Mouse (Mus musculus): ENCODE results near the gene Slc43a3.

Gene Slc43a3

DNA sequence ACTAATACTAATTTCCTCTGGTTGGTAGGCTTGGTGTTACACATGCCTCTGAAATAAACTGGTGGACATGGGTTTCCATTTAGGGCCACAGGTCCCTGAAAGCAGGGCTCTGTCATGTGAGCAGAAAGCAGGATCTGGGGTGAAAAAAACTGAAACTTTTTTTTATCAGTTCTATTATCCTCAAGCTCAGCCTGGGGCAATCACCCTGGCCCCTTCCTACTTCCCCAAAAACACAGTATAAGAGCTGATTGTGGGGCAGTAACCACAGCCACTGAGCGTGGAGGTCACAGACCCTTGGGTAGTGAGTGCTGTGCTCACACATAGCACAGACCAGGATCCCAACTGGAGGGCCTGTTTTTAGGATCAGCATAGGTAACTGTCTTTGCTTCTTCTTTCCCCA lies 51.6 kb downstream of the Slc43a3 start, which contains the start of gene Prg3:
Gene Prg3 (plus strand): TSS at position 286 of the 400 bp plus-strand sequence.
- no peak for DNase-seq

GRCm38 (mm10) chr2:84996376-84996775 lies 60.0 kb downstream of the Slc43a3 start:
- DNase-seq = no peak

DNA sequence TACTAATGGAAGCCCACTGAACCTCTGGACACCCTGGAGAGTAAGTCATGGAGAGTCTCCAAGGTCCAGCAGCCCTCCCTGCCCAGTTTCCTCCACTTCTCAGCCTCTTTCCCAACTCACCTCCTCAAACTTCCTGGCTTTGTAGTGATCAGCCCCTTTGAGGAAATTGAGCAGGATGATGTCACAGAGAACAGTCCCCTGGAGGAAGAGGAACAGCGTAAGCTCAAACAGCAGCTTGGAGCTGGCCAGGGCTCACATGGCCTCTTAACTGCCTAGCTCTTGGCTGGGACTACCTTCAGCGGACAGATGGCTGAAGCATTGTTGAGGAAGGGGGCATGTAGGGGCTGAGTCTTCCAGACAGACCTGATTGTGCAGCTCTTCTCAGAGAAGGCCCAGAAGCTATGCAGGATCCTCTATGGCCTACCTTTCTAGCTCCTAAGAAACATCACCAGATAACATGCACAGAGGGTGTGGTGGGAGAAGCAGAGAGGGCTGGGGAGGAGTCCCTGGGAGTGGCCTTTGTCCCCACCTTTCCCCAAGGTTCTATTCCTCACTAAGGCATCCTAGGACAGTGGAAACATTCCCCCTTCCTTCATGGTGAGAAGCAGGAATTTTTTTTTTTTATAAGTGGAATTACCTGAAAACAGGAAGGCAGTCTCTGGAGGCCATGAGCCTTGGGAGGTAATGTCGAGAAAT lies 63.3 kb downstream of the Slc43a3 start:
- DNase-seq = no peak

DNA sequence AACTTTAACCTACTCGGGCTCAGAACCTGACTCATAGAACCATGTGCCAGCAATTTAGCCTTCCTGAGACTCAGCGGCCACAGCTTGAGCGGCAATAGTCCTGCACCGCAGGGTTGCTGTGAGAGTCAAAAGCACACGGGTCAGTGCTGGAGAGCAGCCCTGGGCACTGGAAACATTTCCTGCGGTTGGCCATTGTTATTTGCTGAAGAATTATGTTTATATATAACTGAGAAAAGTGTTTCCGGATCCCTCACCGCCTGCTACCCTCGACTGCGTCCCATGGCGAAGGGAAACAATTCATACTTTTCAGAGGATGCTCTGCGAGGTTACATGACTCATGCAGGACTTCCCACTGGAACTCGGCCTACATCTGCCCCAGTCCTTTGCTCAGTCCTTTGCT lies 65.1 kb downstream of the Slc43a3 start:
- DNase-seq = no peak

DNA sequence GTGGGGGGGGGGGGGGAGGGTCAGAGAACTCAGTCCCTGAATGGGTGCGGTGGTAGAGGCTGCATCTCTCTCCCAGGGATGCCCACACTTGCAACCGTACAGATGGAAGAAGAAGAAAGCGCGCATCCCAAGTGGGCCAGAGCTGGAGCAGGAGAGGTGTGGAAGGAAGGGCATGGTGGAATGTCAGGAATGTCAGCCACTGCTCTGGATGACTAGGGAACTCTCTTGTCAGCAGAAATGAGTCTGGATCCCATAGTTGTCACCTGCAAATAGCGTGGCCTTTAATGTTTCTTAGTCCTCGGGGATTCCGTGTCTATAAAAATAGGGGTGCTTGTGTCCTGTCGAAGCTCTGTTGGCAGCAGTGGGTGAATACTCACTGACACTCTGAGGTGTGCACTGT lies 66.2 kb downstream of the Slc43a3 start:
- DNase-seq = no peak

DNA sequence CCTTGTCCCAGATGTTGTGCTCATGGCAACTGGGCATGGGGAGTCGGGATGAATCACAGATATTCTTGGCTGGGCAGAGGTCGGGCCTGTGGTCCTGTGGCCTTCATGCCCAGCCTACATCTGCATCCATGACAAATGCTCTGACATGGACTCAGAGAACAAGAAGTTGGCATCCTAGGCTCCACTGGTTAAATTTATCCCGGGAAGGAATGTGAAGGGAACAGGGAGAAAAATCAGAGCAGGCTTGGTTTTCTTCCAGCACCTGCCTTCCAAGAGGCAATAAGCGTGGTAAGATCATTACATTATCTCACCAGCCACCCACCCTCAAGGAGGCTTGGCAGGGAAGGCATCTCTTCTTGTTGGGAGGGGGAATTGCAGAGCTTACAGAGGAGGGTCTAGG lies 68.0 kb downstream of the Slc43a3 start:
- no peak for DNase-seq

DNA sequence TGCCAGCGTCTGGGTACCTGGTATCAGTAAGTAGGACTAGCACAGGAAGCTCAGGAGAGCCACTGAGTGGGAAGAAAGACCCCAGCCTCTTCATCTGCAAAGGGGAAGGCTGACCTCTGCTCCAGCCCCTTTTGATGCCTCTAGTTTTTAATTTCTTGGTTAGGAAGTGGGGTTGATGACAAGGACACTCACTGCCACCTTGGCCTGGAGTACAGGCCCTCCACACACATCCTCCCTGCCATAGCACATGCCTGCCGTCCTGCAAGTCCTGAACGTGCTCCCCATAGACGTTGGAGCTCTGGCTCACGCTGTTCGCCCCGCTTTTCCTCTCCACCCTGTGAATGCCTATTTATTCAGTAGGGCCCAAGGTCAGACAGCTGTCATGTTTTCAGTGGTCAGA lies 70.2 kb downstream of the Slc43a3 start:
- no peak for DNase-seq

DNA sequence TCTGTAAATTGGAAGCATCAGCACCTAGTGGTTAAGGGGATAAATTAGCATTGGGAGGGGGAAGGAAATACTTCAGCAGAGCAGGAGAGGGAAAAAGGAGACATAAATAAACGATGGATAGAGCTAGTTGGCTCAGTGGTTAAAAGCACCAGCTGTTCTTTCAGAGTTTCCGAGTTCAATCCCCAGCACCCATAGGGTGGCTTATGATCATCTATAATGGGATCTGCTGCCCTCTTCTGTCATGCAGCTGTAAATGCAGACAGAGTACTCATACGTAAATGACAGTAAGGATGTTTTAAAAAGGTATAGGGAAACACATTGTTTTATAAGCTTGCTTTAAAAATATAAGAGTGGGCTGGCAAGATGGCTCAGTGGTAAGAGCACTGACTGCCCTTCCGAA lies 71.3 kb downstream of the Slc43a3 start:
- peak; percentile 53 for DNase-seq
